In genomic region chr1:165764571-165764970, GRCm38 (mm10) we compare ENCODE assay signal across 8 mouse cellular contexts. TPM values are rescaled to one million over a fixed set of nuclear protein-coding genes. Genes with fewer than 3 reads are reported as not detected.
DNase-seq lines count a peak whose midpoint lies in the region; ATAC-seq and TF ChIP-seq lines count a peak whose summit lies in the region.

No protein-coding gene starts in this region.

- H3K4me1 ChIP-seq in kidney, adult 2 months (ENCODE audit: control insufficient read depth, insufficient read depth, low read length): peaks cover 8% of the 10 kb centered on the region
- peaks cover 36% of the 10 kb centered on the region for H3K4me1 ChIP-seq in bone marrow macrophage, adult 2 months (ENCODE audit: control insufficient read depth, insufficient read depth, low read length)
- H3K4me1 ChIP-seq in hindbrain, embryonic 14.5 days (replicated peaks; ENCODE audit: control insufficient read depth, insufficient read depth, low read length): 0 out of 2 replicates have a peak, but pooled peaks cover 3% of the 10 kb centered on the region
- H3K4me1 ChIP-seq in midbrain, embryonic 14.5 days (ENCODE audit: control insufficient read depth, insufficient read depth, low read length): peaks cover 14% of the 10 kb centered on the region

- H3K27me3 ChIP-seq in kidney, adult 2 months (replicated peaks; ENCODE audit: control insufficient read depth, insufficient read depth, low read length): no peaks in the 10 kb centered on the region
- peaks cover 23% of the 10 kb centered on the region for H3K27me3 ChIP-seq in hindbrain, embryonic 14.5 days (ENCODE audit: control insufficient read depth, insufficient read depth, low read length)
- H3K27me3 ChIP-seq in midbrain, embryonic 14.5 days (ENCODE audit: control insufficient read depth, insufficient read depth, low read length): peaks cover 17% of the 10 kb centered on the region

- H3K9ac ChIP-seq in hindbrain, embryonic 14.5 days: no peak overlapping the region
- H3K9ac ChIP-seq in midbrain, embryonic 14.5 days (replicated peaks; ENCODE audit: low read length): peak overlapping the region; percentile 70; the same call in 1 of the 2 replicates

- peak overlapping the region; percentile 75 for H3K4me2 ChIP-seq in hindbrain, embryonic 14.5 days (replicated peaks)
- H3K4me2 ChIP-seq in midbrain, embryonic 14.5 days (ENCODE audit: low read length): peak overlapping the region; percentile 93

- no peaks in the 10 kb centered on the region for H3K36me3 ChIP-seq in kidney, adult 2 months (ENCODE audit: control insufficient read depth, insufficient read depth, low read length)
- H3K36me3 ChIP-seq in hindbrain, embryonic 14.5 days (replicated peaks; ENCODE audit: control insufficient read depth, insufficient read depth): no peaks in the 10 kb centered on the region
- no peaks in the 10 kb centered on the region for H3K36me3 ChIP-seq in midbrain, embryonic 14.5 days (ENCODE audit: control insufficient read depth, insufficient read depth, low read length)

- TF ChIP-seq POLR2A in kidney, adult 2 months (IDR thresholded peaks at IDR 0.05; ENCODE audit: low read depth, low read length): no peak
- TF ChIP-seq POLR2A in bone marrow macrophage, adult 2 months (IDR thresholded peaks at IDR 0.05; ENCODE audit: borderline replicate concordance, low read depth, low read length): no peak

- TF ChIP-seq CTCF in kidney, adult 2 months (conservative IDR thresholded peaks at IDR 0.05; ENCODE audit: insufficient read depth, insufficient read length, low read depth, low read length): no peak
- TF ChIP-seq CTCF in bone marrow macrophage, adult 2 months (IDR thresholded peaks at IDR 0.05; ENCODE audit: low read depth, low read length): no peak

- WGBS in kidney, adult 2 months: 56% methylated on average over 9 of the region's 9 CpGs
- 50% methylated on average over 9 of the region's 9 CpGs for WGBS in hindbrain, embryonic 14.5 days
- 53% methylated on average over 9 of the region's 9 CpGs for WGBS in midbrain, embryonic 14.5 days

- no peak overlapping the region for H3K27ac ChIP-seq in kidney, adult 2 months (ENCODE audit: insufficient read depth, low read depth, low read length)
- peak overlapping the region; percentile 91 for H3K27ac ChIP-seq in bone marrow macrophage, adult 2 months (ENCODE audit: insufficient read depth, low read depth, low read length)
- no peak overlapping the region for H3K27ac ChIP-seq in hindbrain, embryonic 14.5 days
- no peak overlapping the region for H3K27ac ChIP-seq in midbrain, embryonic 14.5 days (replicated peaks; ENCODE audit: low read depth, low read length)

- H3K4me3 ChIP-seq in kidney, adult 2 months (ENCODE audit: insufficient read depth, low read depth, low read length): peak overlapping the region; percentile 80
- H3K4me3 ChIP-seq in bone marrow macrophage, adult 2 months (ENCODE audit: insufficient read depth, low read length): peak overlapping the region; percentile 78
- peak overlapping the region; percentile 78 for H3K4me3 ChIP-seq in hindbrain, embryonic 14.5 days (replicated peaks; ENCODE audit: low read length)
- H3K4me3 ChIP-seq in midbrain, embryonic 14.5 days (replicated peaks; ENCODE audit: low read depth, low read length): peak overlapping the region; percentile 79

- intact Hi-C loops in left cerebral cortex, postnatal 10 days (cut with DNase I): no loop called here

- no peak for ATAC-seq in hindbrain, embryonic 14.5 days (ENCODE audit: low FRiP score)
- ATAC-seq in midbrain, embryonic 14.5 days (ENCODE audit: low FRiP score, low TSS enrichment): no peak

- no peaks in the 10 kb centered on the region for H3K9me3 ChIP-seq in hindbrain, embryonic 14.5 days (ENCODE audit: control insufficient read depth, low read length)
- H3K9me3 ChIP-seq in midbrain, embryonic 14.5 days (ENCODE audit: control insufficient read depth, low read length): no peaks in the 10 kb centered on the region

- DNase-seq in kidney, adult 2 months: no peak
- no peak for DNase-seq in kidney, postnatal 4 days
- DNase-seq in hindbrain, embryonic 14.5 days (ENCODE audit: low spot score): no peak
- DNase-seq in midbrain, embryonic 14.5 days: no peak
- no peak for DNase-seq in left cerebral cortex, postnatal 10 days (ENCODE audit: extremely low spot score in 1 of 2, low spot score in 2 of 2)
- no peak for DNase-seq in cerebellum, postnatal 36 days
- DNase-seq in MN1 (ENCODE audit: low spot score): no peak

RNA-seq across cellular contexts. Expression of gene Creg1, which starts 1.0 kb away (rescaled TPM):
- polyA plus RNA-seq in kidney, adult 2 months (2012; rRNA removed): 86.9 and 89.7 TPM in 2 replicates
- polyA plus RNA-seq in bone marrow macrophage, adult 2 months (2012; ENCODE audit: insufficient read depth, insufficient read length, missing spikeins): 889 and 906 TPM in 2 replicates
- 35.2 and 36.5 TPM in 2 replicates for polyA plus RNA-seq in hindbrain, embryonic 14.5 days (2014; fragmentation: Nextera tagmentation; extraction: Ambion mirVana)
- polyA plus RNA-seq in midbrain, embryonic 14.5 days (2014; fragmentation: Nextera tagmentation; extraction: Ambion mirVana): 24.7 and 31.8 TPM in 2 replicates
- total RNA-seq in left cerebral cortex, postnatal 10 days (2021): 10 to 100 TPM; 22.4 to 23.1 TPM

RNA-seq across cellular contexts. Expression of gene Cd247, which starts 23.9 kb away (rescaled TPM):
- 1.1 and 5.5 TPM in 2 replicates for polyA plus RNA-seq in kidney, adult 2 months (2012; rRNA removed)
- 0.53 TPM in 1 of 2 replicates, not detected in the other for polyA plus RNA-seq in bone marrow macrophage, adult 2 months (2012; ENCODE audit: insufficient read depth, insufficient read length, missing spikeins)
- 0.54 and 0.90 TPM in 2 replicates for polyA plus RNA-seq in hindbrain, embryonic 14.5 days (2014; fragmentation: Nextera tagmentation; extraction: Ambion mirVana)
- 1.5 and 2.1 TPM in 2 replicates for polyA plus RNA-seq in midbrain, embryonic 14.5 days (2014; fragmentation: Nextera tagmentation; extraction: Ambion mirVana)
- total RNA-seq in left cerebral cortex, postnatal 10 days (2021): not detected

RNA-seq across cellular contexts. Expression of gene Rcsd1, which starts 55.0 kb away (rescaled TPM):
- 11.7 and 15.6 TPM in 2 replicates for polyA plus RNA-seq in kidney, adult 2 months (2012; rRNA removed)
- polyA plus RNA-seq in bone marrow macrophage, adult 2 months (2012; ENCODE audit: insufficient read depth, insufficient read length, missing spikeins): 59.7 and 60.3 TPM in 2 replicates
- polyA plus RNA-seq in hindbrain, embryonic 14.5 days (2014; fragmentation: Nextera tagmentation; extraction: Ambion mirVana): 6.0 and 8.4 TPM in 2 replicates
- 2.5 and 4.7 TPM in 2 replicates for polyA plus RNA-seq in midbrain, embryonic 14.5 days (2014; fragmentation: Nextera tagmentation; extraction: Ambion mirVana)
- total RNA-seq in left cerebral cortex, postnatal 10 days (2021): 1 to 10 TPM; 5.8 to 7.0 TPM
